ENCODE assay signal across 21 mouse cellular contexts in genomic region chr3:54793762-54794161, GRCm38 (mm10). TPM values are rescaled to one million over a fixed set of nuclear protein-coding genes. Genes with fewer than 3 reads are reported as not detected.
A peak's percentile ranks its signal among the peaks of the same experiment; 100 is the strongest.
DNase-seq lines count a peak whose midpoint lies in the region; ATAC-seq and TF ChIP-seq lines count a peak whose summit lies in the region.
"Had no signal": no experiment of that assay in that cellular context is flagged by ENCODE, and none has a peak within 500 bp of the region (broad histone marks: within the 10 kb centered on the region; RNA-seq: fewer than 3 reads in every experiment).

No protein-coding gene starts in this region.

- H3K9ac ChIP-seq in limb, embryonic 11.5 days (ENCODE audit: low read length) = no peak overlapping the region
- H3K9ac ChIP-seq: embryonic facial prominence, embryonic 12.5 days; forebrain, embryonic 12.5 days; heart, embryonic 15.5 days; hindbrain, embryonic 14.5 days; limb, embryonic 12.5 days; midbrain, embryonic 13.5 days; neural tube, embryonic 13.5 days had no signal

- peak; percentile 36 for DNase-seq in CD4-positive, CD25-positive, alpha-beta regulatory T cell, adult 2 months (ENCODE audit: low read depth, low spot score)
- peak; percentile 36 for DNase-seq in limb, embryonic 11.5 days (ENCODE audit: low spot score)
- no peak for DNase-seq in limb, embryonic 10.5 days (ENCODE audit: low spot score)
- DNase-seq in thymus, postnatal 25 days = peak; percentile 12
- DNase-seq in thymus, adult 18-20 months = no peak
- no peak for DNase-seq in cerebellum, adult 2 months
- DNase-seq in embryo, embryonic 10.5 days (ENCODE audit: low spot score) = no peak
- DNase-seq: adrenal gland, adult 8-10 months; cerebellum, postnatal 10 days; gastrocnemius, postnatal 25 days; lung, postnatal 14 days; retina, postnatal 1 day had no signal

- H3K9me3 ChIP-seq in limb, embryonic 11.5 days (ENCODE audit: control insufficient read depth, low read length) = peaks cover 2% of the 10 kb centered on the region; the same call in 1 of the 2 replicates
- H3K9me3 ChIP-seq in limb, embryonic 10.5 days (replicated peaks) = no peaks in the 10 kb centered on the region
- H3K9me3 ChIP-seq: heart, embryonic 15.5 days had no signal

- H3K4me1 ChIP-seq in limb, embryonic 11.5 days (ENCODE audit: control insufficient read depth, insufficient read depth, low read length) = no peaks in the 10 kb centered on the region
- peaks cover 4% of the 10 kb centered on the region; the same call in 1 of the 2 replicates for H3K4me1 ChIP-seq in limb, embryonic 10.5 days
- H3K4me1 ChIP-seq in cerebellum, adult 2 months (ENCODE audit: control insufficient read depth, insufficient read depth, low read length) = no peaks in the 10 kb centered on the region
- H3K4me1 ChIP-seq: embryonic facial prominence, embryonic 12.5 days; forebrain, embryonic 12.5 days; limb, embryonic 12.5 days; midbrain, embryonic 13.5 days; neural tube, embryonic 13.5 days had no signal

- TF ChIP-seq CTCF in cerebellum, adult 2 months (IDR thresholded peaks at IDR 0.05; ENCODE audit: borderline replicate concordance, insufficient read depth, low read depth, low read length) = no peak

- no peaks in the 10 kb centered on the region for H3K36me3 ChIP-seq in limb, embryonic 11.5 days (ENCODE audit: control insufficient read depth, insufficient read depth, low read length)
- no peaks in the 10 kb centered on the region for H3K36me3 ChIP-seq in limb, embryonic 10.5 days
- H3K36me3 ChIP-seq: forebrain, embryonic 12.5 days; heart, embryonic 15.5 days; midbrain, embryonic 13.5 days had no signal

- no peak for ATAC-seq in CD4-positive, CD25-positive, alpha-beta regulatory T cell, adult 4 months
- ATAC-seq in limb, embryonic 11.5 days (ENCODE audit: insufficient number of reproducible peaks, low FRiP score, low TSS enrichment, low read depth) = no peak
- ATAC-seq: midbrain, embryonic 13.5 days; Patski had no signal

- 87% methylated on average over 6 of the region's 6 CpGs for WGBS in limb, embryonic 11.5 days
- 83% methylated on average over 6 of the region's 6 CpGs for WGBS in limb, embryonic 10.5 days
- 87% methylated on average over 6 of the region's 6 CpGs for WGBS in cerebellum, adult 2 months

- no peak for TF ChIP-seq POLR2A in cerebellum, adult 2 months (IDR thresholded peaks at IDR 0.05; ENCODE audit: borderline replicate concordance, insufficient read depth, low read length)

- H3K4me2 ChIP-seq in limb, embryonic 11.5 days (ENCODE audit: low read depth, severe bottlenecking) = no peak overlapping the region
- H3K4me2 ChIP-seq: embryonic facial prominence, embryonic 12.5 days; forebrain, embryonic 12.5 days; heart, embryonic 15.5 days; hindbrain, embryonic 14.5 days; limb, embryonic 12.5 days; midbrain, embryonic 13.5 days; neural tube, embryonic 13.5 days had no signal

- no peak overlapping the region for H3K4me3 ChIP-seq in limb, embryonic 11.5 days (ENCODE audit: low read depth, low read length)
- no peak overlapping the region for H3K4me3 ChIP-seq in limb, embryonic 10.5 days
- no peak overlapping the region for H3K4me3 ChIP-seq in cerebellum, adult 2 months (replicated peaks; ENCODE audit: insufficient read depth, low read depth, low read length)
- H3K4me3 ChIP-seq: embryonic facial prominence, embryonic 12.5 days; forebrain, embryonic 12.5 days; heart, embryonic 15.5 days; limb, embryonic 12.5 days; midbrain, embryonic 13.5 days; neural tube, embryonic 13.5 days had no signal

- no peaks in the 10 kb centered on the region for H3K27me3 ChIP-seq in limb, embryonic 11.5 days (ENCODE audit: control insufficient read depth, insufficient read depth, low read length)
- no peaks in the 10 kb centered on the region for H3K27me3 ChIP-seq in limb, embryonic 10.5 days (ENCODE audit: low read depth, poor library complexity, severe bottlenecking)
- H3K27me3 ChIP-seq in cerebellum, adult 2 months (ENCODE audit: control insufficient read depth, insufficient read depth, low read length) = no peaks in the 10 kb centered on the region
- H3K27me3 ChIP-seq: embryonic facial prominence, embryonic 12.5 days; forebrain, embryonic 12.5 days; heart, embryonic 15.5 days; limb, embryonic 12.5 days; midbrain, embryonic 13.5 days; neural tube, embryonic 13.5 days; Patski had no signal

- no peak overlapping the region for H3K27ac ChIP-seq in limb, embryonic 11.5 days (replicated peaks; ENCODE audit: low read depth, low read length)
- H3K27ac ChIP-seq in limb, embryonic 10.5 days = no peak overlapping the region
- H3K27ac ChIP-seq in cerebellum, adult 2 months (ENCODE audit: insufficient read depth, low read length) = no peak overlapping the region
- H3K27ac ChIP-seq: embryonic facial prominence, embryonic 12.5 days; forebrain, embryonic 12.5 days; heart, embryonic 15.5 days; hindbrain, embryonic 14.5 days; limb, embryonic 12.5 days; midbrain, embryonic 13.5 days; neural tube, embryonic 13.5 days had no signal

RNA-seq across cellular contexts. Expression of gene Rfxap, which starts 13.8 kb away (rescaled TPM):
- polyA plus RNA-seq in CD4-positive, CD25-positive, alpha-beta regulatory T cell, adult 4 months (2017; shearing (Covaris generic)) = 1 to 10 TPM; 3.5 to 6.4 TPM
- polyA plus RNA-seq in limb, embryonic 11.5 days (2014; fragmentation: Nextera tagmentation; extraction: Ambion mirVana) = 49.1 and 57.9 TPM in 2 replicates
- polyA plus RNA-seq in limb, embryonic 10.5 days (2016; fragmentation: Nextera tagmentation; extraction: Ambion mirVana) = 35.0 and 35.4 TPM in 2 replicates
- 61.4 and 69.0 TPM in 2 replicates for polyA plus RNA-seq in cerebellum, adult 2 months (2012; rRNA removed)

RNA-seq across cellular contexts. Expression of gene Smad9, which starts 38.4 kb away (rescaled TPM):
- not detected for polyA plus RNA-seq in CD4-positive, CD25-positive, alpha-beta regulatory T cell, adult 4 months (2017; shearing (Covaris generic))
- 0.37 and 0.52 TPM in 2 replicates for polyA plus RNA-seq in limb, embryonic 11.5 days (2014; fragmentation: Nextera tagmentation; extraction: Ambion mirVana)
- 0.23 and 0.26 TPM in 2 replicates for polyA plus RNA-seq in limb, embryonic 10.5 days (2016; fragmentation: Nextera tagmentation; extraction: Ambion mirVana)
- 13.7 and 15.5 TPM in 2 replicates for polyA plus RNA-seq in cerebellum, adult 2 months (2012; rRNA removed)

RNA-seq across cellular contexts. Expression of gene Alg5, which starts 58.4 kb away (rescaled TPM):
- polyA plus RNA-seq in CD4-positive, CD25-positive, alpha-beta regulatory T cell, adult 4 months (2017; shearing (Covaris generic)) = 10 to 100 TPM; 91.2 to 92.6 TPM
- 36.0 and 37.5 TPM in 2 replicates for polyA plus RNA-seq in limb, embryonic 11.5 days (2014; fragmentation: Nextera tagmentation; extraction: Ambion mirVana)
- 39.8 and 42.0 TPM in 2 replicates for polyA plus RNA-seq in limb, embryonic 10.5 days (2016; fragmentation: Nextera tagmentation; extraction: Ambion mirVana)
- polyA plus RNA-seq in cerebellum, adult 2 months (2012; rRNA removed) = 25.9 and 26.0 TPM in 2 replicates

RNA-seq across cellular contexts. Expression of gene Exosc8, which starts 58.6 kb away (rescaled TPM):
- 100 to 1,000 TPM; 218 to 259 TPM for polyA plus RNA-seq in CD4-positive, CD25-positive, alpha-beta regulatory T cell, adult 4 months (2017; shearing (Covaris generic))
- 169 and 179 TPM in 2 replicates for polyA plus RNA-seq in limb, embryonic 11.5 days (2014; fragmentation: Nextera tagmentation; extraction: Ambion mirVana)
- 183 and 200 TPM in 2 replicates for polyA plus RNA-seq in limb, embryonic 10.5 days (2016; fragmentation: Nextera tagmentation; extraction: Ambion mirVana)
- 42.6 TPM in 2 replicates for polyA plus RNA-seq in cerebellum, adult 2 months (2012; rRNA removed)

Comparison
In these comparisons a context has a peak if more than half of its experiments do, and no peak if none do; other contexts are left out.
1. DNase-seq: peak in CD4-positive, CD25-positive, alpha-beta regulatory T cell, adult 2 months (single experiment), limb, embryonic 11.5 days (single experiment) and thymus, postnatal 25 days (single experiment); none in limb, embryonic 10.5 days (single experiment), thymus, adult 18-20 months (0 of 2), cerebellum, adult 2 months (0 of 2) and embryo, embryonic 10.5 days (single experiment).